Mouse (Mus musculus) C2C12 (cell line): ENCODE results near the gene Lsm14a.

ENCODE experiments used
- CTCF ChIP-seq: IDR thresholded peaks from one replicate; pipeline ENCODE4 v1.5.1; 2011; ENCODE audit not compliant: control insufficient read depth, insufficient read depth, insufficient read length
- MAX ChIP-seq: IDR thresholded peaks from one replicate; pipeline ENCODE4 v1.6.1; 2011; ENCODE audit warnings: mild to moderate bottlenecking, control low read depth
- MYOG ChIP-seq: IDR thresholded peaks from one replicate; pipeline ENCODE4 v1.6.1; 2011; ENCODE audit not compliant: control insufficient read depth, insufficient read length; ENCODE audit errors: extremely low read depth

- TF ChIP-seq CTCF = no peak
- no peak for TF ChIP-seq MYOG
- no peak for TF ChIP-seq MAX
These were observed 54.5 kb downstream of the Lsm14a start for GRCm38 (mm10) chr7:34338445-34339163.
